Mouse (Mus musculus) right cerebral cortex, adult 18-20 months (tissue): ENCODE measurements around the gene Tomm20l.
"Not testable (repeated sequence)": the region's sequence is repeated elsewhere in the genome, so short reads cannot be mapped to it uniquely, and the experiment has no call there.

Source experiments
- DNase-seq: peaks from one replicate; pipeline ENCODE4 v3.0.0; 2022; ENCODE audit warnings: mixed read lengths

Gene Tomm20l

GRCm38 (mm10) chr12:71111331-71111730 is at the start of gene Tomm20l:
Tomm20l (plus strand) TSS chr12:71111428.
- DNase-seq = no peak

DNA sequence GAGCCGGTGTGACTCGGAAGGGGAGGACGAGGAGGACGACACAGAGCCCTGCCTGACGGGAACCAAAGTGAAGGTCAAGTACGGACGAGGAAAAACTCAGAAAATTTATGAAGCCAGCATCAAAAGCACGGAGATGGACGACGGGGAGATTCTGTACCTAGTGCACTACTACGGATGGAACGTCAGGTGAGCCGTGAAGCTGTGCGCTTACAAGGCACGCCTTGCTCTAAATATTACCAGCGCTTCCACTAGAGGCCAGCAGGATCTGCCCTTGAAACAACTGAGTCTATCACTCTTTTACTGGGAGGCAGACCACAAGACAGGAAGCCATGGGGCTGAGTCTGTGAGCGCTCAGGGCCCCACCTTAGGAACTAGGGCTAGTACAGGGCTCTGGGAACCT is 41.4 kb upstream of the Tomm20l start:
- DNase-seq = no peak

DNA sequence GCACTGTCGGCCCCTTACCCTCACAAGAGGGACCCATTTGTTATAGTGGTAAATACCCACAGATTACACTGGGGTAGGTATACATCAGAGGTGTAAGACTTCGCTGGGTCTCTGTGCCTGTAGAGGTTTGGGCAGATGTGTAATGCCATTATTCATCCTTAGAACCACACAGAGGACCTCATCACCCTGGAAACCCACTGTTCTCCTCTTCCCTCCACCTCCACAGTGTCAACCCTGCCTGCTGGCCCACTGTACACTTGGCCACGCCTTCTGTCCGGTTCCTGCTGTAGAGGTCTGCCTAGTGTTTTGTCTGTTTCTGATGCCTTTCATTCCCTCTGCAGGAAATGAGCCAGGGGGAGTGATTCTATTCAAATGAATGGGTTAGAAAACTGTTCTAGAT is 39.2 kb upstream of the Tomm20l start:
- no peak for DNase-seq

GRCm38 (mm10) chr12:71073113-71073730 is 38.0 kb upstream of the Tomm20l start:
- DNase-seq = no peak

- no peak for DNase-seq
Observed at GRCm38 (mm10) chr12:71086331-71086730, 24.9 kb upstream of the Tomm20l start.

- not testable (repeated sequence) for DNase-seq
Observed at GRCm38 (mm10) chr12:71104275-71104674, 7.0 kb upstream of the Tomm20l start.

DNA sequence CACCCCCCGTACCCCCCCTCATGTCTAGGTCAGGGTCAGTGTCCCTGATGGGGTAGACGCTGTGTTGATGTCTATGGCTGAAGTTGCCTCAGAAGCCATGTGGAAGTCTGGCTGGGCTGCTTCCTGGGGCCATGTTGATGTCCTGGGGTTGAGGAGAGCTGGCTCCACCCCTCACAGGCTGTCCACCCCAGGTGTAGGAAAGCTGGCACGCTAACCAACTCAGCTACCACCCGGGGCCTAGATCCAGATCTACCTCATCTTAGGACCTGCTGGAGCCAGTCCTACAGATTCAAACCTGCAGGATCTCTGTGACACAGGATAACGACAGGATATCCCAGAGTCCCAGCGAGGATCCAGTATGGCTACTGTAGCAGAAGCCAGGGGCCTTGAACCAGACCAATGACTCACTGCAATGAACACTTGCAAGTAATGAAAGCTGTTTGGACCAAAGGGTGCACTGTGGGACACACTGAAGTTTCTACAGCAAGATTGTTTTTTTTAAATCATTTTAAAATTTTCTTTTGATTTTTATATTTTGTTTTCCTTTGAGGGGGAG is 3.9 kb upstream of the Tomm20l start:
- DNase-seq = no peak

GRCm38 (mm10) chr12:71113074-71113473 is 1.8 kb downstream of the Tomm20l start:
- no peak for DNase-seq

GRCm38 (mm10) chr12:71113675-71114288 is 2.6 kb downstream of the Tomm20l start:
- peak; percentile 78 for DNase-seq

- DNase-seq = no peak
Observed at GRCm38 (mm10) chr12:71116411-71116810, 5.2 kb downstream of the Tomm20l start.

DNA sequence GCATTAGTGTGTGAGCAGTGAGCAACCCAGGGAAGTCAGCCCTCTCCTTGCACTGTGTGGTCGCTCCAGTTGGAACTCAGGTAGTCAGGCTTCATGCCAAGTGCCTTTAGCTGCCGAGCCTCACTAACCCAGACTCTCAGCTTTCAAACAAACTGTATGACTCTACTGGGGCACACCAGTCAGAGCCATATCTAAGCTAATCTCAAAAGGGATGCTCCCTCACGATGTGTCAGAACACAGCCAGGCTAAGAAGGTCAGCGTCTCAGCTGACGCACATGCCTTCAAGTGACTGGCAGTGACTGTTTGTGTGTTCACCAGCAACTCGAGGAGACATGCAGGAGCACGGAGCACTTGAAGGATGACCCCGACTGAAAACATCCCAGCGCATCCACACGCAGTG is 11.5 kb downstream of the Tomm20l start:
- DNase-seq = no peak

DNA sequence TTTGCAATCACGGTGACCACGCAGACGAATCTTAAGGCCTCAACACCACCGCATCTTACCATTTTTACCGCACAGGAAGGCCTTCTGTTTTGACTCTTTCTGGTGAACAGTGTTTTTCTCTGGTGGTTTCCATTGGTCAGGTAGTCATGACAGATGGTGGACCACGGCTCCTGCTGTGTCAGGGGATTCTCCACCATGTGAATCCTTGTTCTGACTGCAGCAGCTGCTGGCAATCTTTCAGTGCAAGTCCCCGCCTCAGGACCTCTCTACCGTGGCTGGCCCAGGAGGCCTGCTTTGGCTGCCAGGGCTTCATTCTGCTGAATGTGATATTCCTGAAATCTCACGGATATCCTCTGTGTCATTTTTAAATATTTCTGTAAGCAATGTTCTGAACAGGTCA is 12.1 kb downstream of the Tomm20l start:
- no peak for DNase-seq

DNA sequence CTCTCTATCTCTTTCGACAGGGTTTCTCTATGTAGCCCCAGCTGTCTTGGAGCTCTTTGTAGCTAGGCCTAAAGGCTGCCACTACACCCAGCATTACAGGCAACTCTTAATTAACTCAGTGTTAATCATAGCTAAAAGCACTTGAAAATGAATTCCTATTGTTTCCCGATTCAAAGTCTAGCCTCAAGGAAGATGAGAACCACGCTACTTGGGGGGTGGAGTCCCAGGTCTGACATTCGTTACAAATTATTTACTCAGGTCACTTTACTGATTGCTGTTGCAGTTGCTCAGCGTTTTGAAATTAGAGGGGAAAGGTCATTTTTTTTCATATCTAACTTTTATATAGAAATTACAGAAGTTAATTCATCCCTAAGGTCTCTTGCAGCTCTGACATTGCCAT is 24.4 kb downstream of the Tomm20l start:
- no peak for DNase-seq

DNA sequence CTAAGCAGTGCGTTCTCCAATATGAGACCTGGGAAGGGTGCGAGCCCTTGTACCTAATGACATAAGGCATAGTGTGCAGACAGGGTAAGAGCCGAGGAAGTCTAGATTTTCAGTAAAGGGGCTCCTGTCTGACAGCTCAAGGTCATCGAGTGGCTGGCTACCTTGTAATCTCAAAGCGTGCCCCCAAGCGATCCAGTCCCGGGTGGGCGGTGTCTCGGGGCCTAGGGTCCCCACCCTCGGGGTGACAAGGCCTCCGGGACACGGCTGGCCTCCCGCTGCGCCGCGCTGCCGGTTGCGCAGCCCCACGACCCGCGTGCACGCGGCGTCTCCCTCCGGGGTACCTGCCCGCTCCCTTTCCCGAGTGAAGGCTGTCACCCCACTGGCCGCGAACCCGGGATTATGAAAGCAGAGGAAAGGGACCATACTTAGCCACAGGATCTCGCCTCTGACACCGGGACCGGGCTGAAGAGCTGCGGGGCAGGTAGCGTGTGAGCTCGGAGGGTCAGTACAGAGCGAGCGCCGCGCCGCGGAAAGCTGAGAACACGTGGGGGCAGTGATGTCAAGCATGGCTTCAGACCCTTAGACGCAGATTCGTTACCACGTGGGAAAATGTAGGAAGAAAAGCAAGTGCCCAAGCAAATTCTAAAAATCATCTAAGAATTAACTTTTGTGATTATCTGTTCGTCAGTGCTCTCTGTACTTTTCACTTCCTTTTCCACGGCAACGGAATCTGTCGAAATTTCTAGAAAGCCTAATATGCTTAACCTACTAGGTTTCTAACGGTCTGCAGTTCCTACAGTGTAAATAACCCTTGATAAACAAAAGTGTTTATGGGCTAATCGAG is 25.1 kb downstream of the Tomm20l start, which contains the start of the genes Timm9 and 2700049A03Rik:
TSS of gene Timm9 (minus strand) at position 555 of the 844 bp plus-strand sequence.
TSS of gene 2700049A03Rik (plus strand) at position 719 of the 844 bp plus-strand sequence.
- peak; percentile 81 for DNase-seq

DNA sequence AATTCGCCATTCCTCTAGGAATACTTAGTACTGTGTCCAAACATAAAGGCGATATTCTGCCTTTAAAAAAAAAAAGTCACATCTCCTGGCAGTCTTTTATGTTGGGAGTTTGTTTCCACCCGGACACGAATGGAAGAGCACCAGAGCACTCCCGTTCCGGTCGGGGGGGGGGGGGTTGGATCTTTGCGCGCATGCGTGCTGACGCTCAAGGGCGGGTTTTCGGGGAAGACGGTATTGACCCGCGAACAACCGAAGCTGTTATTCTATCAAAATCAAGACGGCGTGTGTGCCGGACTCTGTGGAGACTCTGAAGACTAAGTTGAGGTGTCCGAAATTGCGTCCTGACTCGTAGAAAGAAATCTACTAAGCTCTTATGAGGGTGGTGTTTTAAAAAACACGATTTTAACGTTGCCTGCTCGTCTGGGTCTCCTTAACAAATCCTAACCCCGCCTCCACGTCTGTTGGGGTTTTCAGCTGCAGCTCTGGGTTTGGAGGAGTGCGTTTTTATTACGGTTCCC is 25.8 kb downstream of the Tomm20l start:
- DNase-seq = peak; percentile 75

- DNase-seq = no peak
Observed at GRCm38 (mm10) chr12:71137686-71138085, 26.5 kb downstream of the Tomm20l start.

DNA sequence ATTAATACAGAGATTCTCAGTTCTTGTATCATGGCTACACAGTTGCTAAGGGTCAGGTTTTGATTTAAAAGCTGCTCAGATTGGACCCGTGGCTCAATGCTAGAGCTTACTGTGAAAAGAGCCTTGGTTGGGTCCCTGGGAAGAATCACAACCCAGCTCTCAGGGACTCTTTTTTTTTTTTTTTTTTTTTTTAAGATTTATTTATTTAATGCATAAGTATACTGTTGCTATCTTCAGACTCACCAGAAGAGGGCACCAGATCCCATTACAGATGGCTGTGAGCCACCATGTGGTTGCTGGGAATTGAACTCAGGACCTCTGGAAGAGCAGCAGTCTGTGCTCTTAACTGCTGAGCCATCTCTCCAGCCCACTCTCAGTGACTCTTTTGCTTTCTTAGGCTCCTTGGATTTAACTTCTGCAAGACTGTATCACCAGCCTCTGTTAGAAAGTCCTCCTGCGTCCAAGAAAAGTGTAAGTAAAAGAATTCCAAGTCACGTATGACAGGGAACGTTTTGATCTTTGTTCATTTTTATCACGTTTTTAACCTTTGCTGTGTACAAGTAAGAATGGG is 28.1 kb downstream of the Tomm20l start:
- DNase-seq = no peak

GRCm38 (mm10) chr12:71141189-71141588 is 30.0 kb downstream of the Tomm20l start:
- no peak for DNase-seq

- DNase-seq = peak; percentile 26
Observed at GRCm38 (mm10) chr12:71147641-71148040, 36.4 kb downstream of the Tomm20l start.

GRCm38 (mm10) chr12:71148801-71149200 is 37.6 kb downstream of the Tomm20l start:
- DNase-seq = no peak

- no peak for DNase-seq
Observed at GRCm38 (mm10) chr12:71149456-71149855, 38.2 kb downstream of the Tomm20l start.

DNA sequence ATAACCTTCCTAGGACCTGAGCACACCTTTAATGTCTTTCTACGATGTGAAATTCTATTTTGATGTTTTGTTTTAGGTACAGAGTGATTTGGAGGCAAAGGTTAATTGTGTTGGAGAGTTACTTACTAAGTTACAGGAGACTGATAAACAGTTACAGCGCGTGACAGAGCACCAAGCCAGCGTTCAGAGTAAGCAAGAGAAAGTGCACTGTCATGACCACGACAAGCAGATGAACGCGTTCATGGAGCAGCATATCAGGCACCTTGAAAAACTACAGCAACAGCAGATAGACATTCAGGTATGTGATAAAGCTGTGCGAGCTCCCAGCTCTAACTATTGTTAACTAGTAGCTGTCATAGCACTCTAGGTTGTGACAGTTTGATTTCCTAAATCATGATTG is 38.9 kb downstream of the Tomm20l start:
- no peak for DNase-seq

DNA sequence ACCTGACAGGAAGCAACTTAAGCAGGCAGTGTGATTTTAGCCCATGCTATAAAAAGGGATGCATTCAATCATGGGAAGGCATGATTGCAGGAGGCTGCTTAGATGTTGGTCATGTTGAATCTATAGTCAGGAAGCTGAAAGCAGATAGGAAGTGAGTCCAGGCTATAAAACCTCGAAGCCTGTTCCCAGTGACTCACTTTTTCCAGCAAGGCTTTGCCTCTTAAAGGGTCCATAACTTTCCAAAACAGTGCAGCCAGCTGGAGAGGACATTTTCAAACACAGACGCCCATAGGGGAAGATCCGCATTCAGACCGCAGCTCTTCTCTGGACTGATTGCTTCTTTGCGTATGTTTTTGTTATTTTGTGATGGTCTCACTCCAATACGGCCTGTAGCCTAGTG is 43.8 kb downstream of the Tomm20l start:
- DNase-seq = no peak
